Mouse (Mus musculus): ENCODE data around the gene Zfp467. TPM values are rescaled to one million over a fixed set of nuclear protein-coding genes. Genes with fewer than 3 reads are reported as not detected.

Zfp467 gene
- total and polyA plus RNA-seq, 2 experiments from 2014 or later, result 20.2 to 22.1 TPM

- H3K9me3 ChIP-seq (replicated peaks; ENCODE audit: control insufficient read depth, low read length), result no peaks in the 10 kb centered on the region
- TF ChIP-seq CTCF (IDR thresholded peaks at IDR 0.05; ENCODE audit: low read depth) (no peak), EP300 (IDR thresholded peaks at IDR 0.05; ENCODE audit: low read depth) (no peak)
- H3K4me1 ChIP-seq (ENCODE audit: control insufficient read depth, insufficient read depth), result 0 out of 2 replicates have a peak, but pooled peaks cover 7% of the 10 kb centered on the region
- H3K27me3 ChIP-seq (ENCODE audit: control insufficient read depth, insufficient read depth, low read length), result peaks cover 4% of the 10 kb centered on the region; the same call in 1 of the 2 replicates
- peaks cover 3% of the 10 kb centered on the region for H3K36me3 ChIP-seq (replicated peaks; ENCODE audit: control insufficient read depth, insufficient read depth, low read length)
- no peak for DNase-seq (ENCODE audit: low spot score)
- no peak overlapping the region for H3K4me2 ChIP-seq (ENCODE audit: low read depth, low read length)
- no peak overlapping the region for H3K4me3 ChIP-seq (ENCODE audit: low read depth, low read length)
- H3K9ac ChIP-seq (replicated peaks; ENCODE audit: low read depth, low read length), result no peak overlapping the region
- no peak overlapping the region for H3K27ac ChIP-seq (ENCODE audit: low read depth)
- 44% methylated on average over 12 of the region's 12 CpGs for WGBS
- no peak for ATAC-seq (ENCODE audit: insufficient read depth, low read depth)
These were observed 12.5 kb downstream of the Zfp467 start for GRCm38 (mm10) chr6:48432893-48433816.

DNA sequence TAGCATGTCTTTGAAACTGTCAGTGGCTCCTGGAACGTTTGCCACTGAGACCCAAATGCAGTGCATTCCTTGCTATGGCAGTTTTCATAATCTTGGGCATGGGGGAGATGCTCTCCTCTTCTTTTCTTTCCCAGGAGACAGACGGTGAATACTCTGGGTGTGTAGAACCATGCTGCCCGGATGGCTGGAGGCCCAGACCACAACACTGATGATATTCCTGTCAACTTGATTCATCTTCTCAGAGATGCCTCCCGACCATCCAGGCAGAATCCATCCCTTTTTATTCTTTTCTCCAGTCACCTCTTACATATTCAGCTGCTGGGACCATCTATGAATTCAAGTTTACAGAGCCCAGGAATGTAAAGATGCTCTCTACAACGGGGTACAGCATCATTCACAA, 14.9 kb downstream of the Zfp467 start:
- H3K4me1 ChIP-seq (ENCODE audit: control insufficient read depth, insufficient read depth), result 0 out of 2 replicates have a peak, but pooled peaks cover 7% of the 10 kb centered on the region
- H3K4me3 ChIP-seq (ENCODE audit: low read depth, low read length), result no peak overlapping the region
- H3K9ac ChIP-seq (replicated peaks; ENCODE audit: low read depth, low read length), result no peak overlapping the region
- H3K27ac ChIP-seq (ENCODE audit: low read depth), result no peak overlapping the region
- WGBS, result 68% methylated on average over 5 of the region's 5 CpGs
- no peaks in the 10 kb centered on the region for H3K36me3 ChIP-seq (replicated peaks; ENCODE audit: control insufficient read depth, insufficient read depth, low read length)
- ATAC-seq (ENCODE audit: insufficient read depth, low read depth), result no peak
- TF ChIP-seq CTCF (IDR thresholded peaks at IDR 0.05; ENCODE audit: low read depth), result no peak
- TF ChIP-seq EP300 (IDR thresholded peaks at IDR 0.05; ENCODE audit: low read depth), result no peak
- no peaks in the 10 kb centered on the region for H3K9me3 ChIP-seq (replicated peaks; ENCODE audit: control insufficient read depth, low read length)
- no peak for DNase-seq (ENCODE audit: low spot score)
- H3K27me3 ChIP-seq (ENCODE audit: control insufficient read depth, insufficient read depth, low read length), result no peaks in the 10 kb centered on the region
- H3K4me2 ChIP-seq (ENCODE audit: low read depth, low read length), result no peak overlapping the region

- TF ChIP-seq EP300 (IDR thresholded peaks at IDR 0.05; ENCODE audit: low read depth) (no peak), CTCF (IDR thresholded peaks at IDR 0.05; ENCODE audit: low read depth) (no peak)
- Histone ChIP-seq H3K4me3 (ENCODE audit: low read depth, low read length) (no peak overlapping the region), H3K27me3 (ENCODE audit: control insufficient read depth, insufficient read depth, low read length) (no peaks in the 10 kb centered on the region), H3K36me3 (replicated peaks; ENCODE audit: control insufficient read depth, insufficient read depth, low read length) (no peaks in the 10 kb centered on the region), H3K4me1 (ENCODE audit: control insufficient read depth, insufficient read depth) (no peaks in the 10 kb centered on the region), H3K27ac (ENCODE audit: low read depth) (no peak overlapping the region), H3K9ac (replicated peaks; ENCODE audit: low read depth, low read length) (no peak overlapping the region), H3K9me3 (replicated peaks; ENCODE audit: control insufficient read depth, low read length) (no peaks in the 10 kb centered on the region), H3K4me2 (ENCODE audit: low read depth, low read length) (no peak overlapping the region)
- no peak for ATAC-seq (ENCODE audit: insufficient read depth, low read depth)
- 55% methylated on average over 4 of the region's 4 CpGs for WGBS
- no peak for DNase-seq (ENCODE audit: low spot score)
These were observed 16.7 kb downstream of the Zfp467 start for GRCm38 (mm10) chr6:48428769-48429557.

- no peak overlapping the region for H3K9ac ChIP-seq (replicated peaks; ENCODE audit: low read depth, low read length)
- H3K4me3 ChIP-seq (ENCODE audit: low read depth, low read length), result no peak overlapping the region
- WGBS, result 65% methylated on average over 5 of the region's 5 CpGs
- no peaks in the 10 kb centered on the region for H3K36me3 ChIP-seq (replicated peaks; ENCODE audit: control insufficient read depth, insufficient read depth, low read length)
- H3K9me3 ChIP-seq (replicated peaks; ENCODE audit: control insufficient read depth, low read length), result no peaks in the 10 kb centered on the region
- no peaks in the 10 kb centered on the region for H3K27me3 ChIP-seq (ENCODE audit: control insufficient read depth, insufficient read depth, low read length)
- ATAC-seq (ENCODE audit: insufficient read depth, low read depth), result no peak
- TF ChIP-seq CTCF (IDR thresholded peaks at IDR 0.05; ENCODE audit: low read depth) (no peak), EP300 (IDR thresholded peaks at IDR 0.05; ENCODE audit: low read depth) (no peak)
- no peak overlapping the region for H3K4me2 ChIP-seq (ENCODE audit: low read depth, low read length)
- H3K4me1 ChIP-seq (ENCODE audit: control insufficient read depth, insufficient read depth), result no peaks in the 10 kb centered on the region
- no peak overlapping the region for H3K27ac ChIP-seq (ENCODE audit: low read depth)
- no peak for DNase-seq (ENCODE audit: low spot score)
These were observed 18.7 kb downstream of the Zfp467 start for GRCm38 (mm10) chr6:48426956-48427355.

DNA sequence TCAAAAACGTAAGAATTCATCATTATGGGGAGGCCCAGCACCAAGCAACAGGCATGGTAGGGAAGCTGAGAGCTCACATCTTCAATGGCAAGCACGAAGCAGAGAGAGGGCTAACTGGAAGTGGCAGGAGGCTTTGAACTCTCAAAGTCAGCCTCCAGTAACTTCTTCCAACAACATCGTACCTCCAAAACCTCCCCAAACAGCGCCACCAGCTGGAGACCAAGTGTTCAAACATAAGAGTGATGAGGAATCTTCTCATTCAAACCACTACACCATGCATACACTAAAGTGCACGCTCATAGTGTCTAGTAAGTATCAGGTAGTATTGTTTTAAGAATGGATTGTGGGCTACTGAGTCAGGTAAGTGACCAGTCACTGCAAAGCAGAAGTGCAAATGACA, 21.6 kb downstream of the Zfp467 start:
- Histone ChIP-seq H3K9ac (replicated peaks; ENCODE audit: low read depth, low read length) (no peak overlapping the region), H3K27me3 (ENCODE audit: control insufficient read depth, insufficient read depth, low read length) (no peaks in the 10 kb centered on the region), H3K9me3 (replicated peaks; ENCODE audit: control insufficient read depth, low read length) (no peaks in the 10 kb centered on the region), H3K4me3 (ENCODE audit: low read depth, low read length) (no peak overlapping the region), H3K4me1 (ENCODE audit: control insufficient read depth, insufficient read depth) (peaks cover 7% of the 10 kb centered on the region; the same call in 1 of the 2 replicates), H3K4me2 (ENCODE audit: low read depth, low read length) (no peak overlapping the region), H3K27ac (ENCODE audit: low read depth) (no peak overlapping the region), H3K36me3 (replicated peaks; ENCODE audit: control insufficient read depth, insufficient read depth, low read length) (no peaks in the 10 kb centered on the region)
- DNase-seq (ENCODE audit: low spot score) (no peak), ATAC-seq (ENCODE audit: insufficient read depth, low read depth) (no peak)
- 62% methylated on average over 5 of the region's 5 CpGs for WGBS
- TF ChIP-seq EP300 (IDR thresholded peaks at IDR 0.05; ENCODE audit: low read depth) (no peak), CTCF (IDR thresholded peaks at IDR 0.05; ENCODE audit: low read depth) (no peak)

Data from heart, postnatal 0 days (tissue).